Mouse (Mus musculus) hindbrain, postnatal 0 days (tissue): Measurements from ENCODE around the gene Gm7271. TPM values are rescaled to one million over a fixed set of nuclear protein-coding genes. Genes with fewer than 3 reads are reported as not detected.

ENCODE experiments used
- ATAC-seq: fragments of 200-750 bp; cut with Nextera tagmentation; 2 replicates; pipeline ENCODE4 v1.8.0; 2017; ENCODE audit warnings: mild to moderate bottlenecking, moderate TSS enrichment, moderate library complexity
- DNase-seq: peaks from one replicate; pipeline ENCODE4 v3.0.0-alpha.2; 2015; ENCODE audit warnings: low spot score
- H3K27ac ChIP-seq: fragments of 300-500 bp; sonication (generic); 2 replicates; pipeline ENCODE4 v1.5.1; 2014; ENCODE audit warnings: mild to moderate bottlenecking
- H3K27me3 ChIP-seq: fragments of 300-500 bp; sonication (generic); 2 replicates; pipeline ENCODE4 v1.6.1; 2014; ENCODE audit warnings: low read length, mixed read lengths; ENCODE audit not compliant: insufficient read depth
- H3K36me3 ChIP-seq: fragments of 300-500 bp; sonication (generic); 2 replicates; pipeline ENCODE4 v1.6.1; 2014; ENCODE audit warnings: low read length, mixed read lengths; ENCODE audit not compliant: insufficient read depth
- H3K4me1 ChIP-seq: fragments of 300-500 bp; sonication (generic); 2 replicates; pipeline ENCODE4 v1.6.1; 2014; ENCODE audit warnings: antibody characterized with exemption, low read length, mixed read lengths; ENCODE audit not compliant: insufficient read depth
- H3K4me2 ChIP-seq: fragments of 300-500 bp; sonication (generic); 2 replicates; pipeline ENCODE4 v1.6.1; 2014; ENCODE audit warnings: low read depth, mild to moderate bottlenecking, low read length, moderate library complexity, mixed read lengths
- H3K4me3 ChIP-seq: fragments of 300-500 bp; sonication (generic); 2 replicates; pipeline ENCODE4 v1.5.1; 2014; ENCODE audit warnings: low read length
- H3K9ac ChIP-seq: fragments of 300-500 bp; sonication (generic); replicated peaks from 2 replicates; pipeline ENCODE4 v1.6.1; 2014; ENCODE audit warnings: mild to moderate bottlenecking, low read length, moderate library complexity, mixed read lengths
- H3K9me3 ChIP-seq: fragments of 300-500 bp; sonication (generic); 2 replicates; pipeline ENCODE4 v1.6.1; 2016; ENCODE audit warnings: low read length, mixed read lengths
- CTCF ChIP-seq: IDR thresholded peaks from 2 replicates; pipeline ENCODE4 v1.5.1; 2016; ENCODE audit warnings: antibody characterized with exemption, control low read depth, low read depth
- WGBS: fragments of 180-500 bp; shearing (Covaris S2); extraction: QIAGEN DNeasy Blood & Tissue Kit; methylation state at CpG from one replicate; pipeline ENCODE4 v1.1.7; 2014; 5-methylcytosine and 5-hydroxymethylcytosine counted together
- polyA plus RNA-seq: library from polyadenylated mRNA; unstranded; fragments of >200 nt; fragmentation: Nextera tagmentation; extraction: Ambion mirVana; gene quantifications from 2 replicates; pipeline ENCODE4 v1.2.1, GENCODE M21; 2015
- total RNA-seq: library from RNA; depleted of rRNA; stranded (reverse); fragments of >200 nt; gene quantifications from 2 replicates; pipeline ENCODE4 v1.2.3, GENCODE M21; 2014; rRNA removed

Gene Gm7271
- total and polyA plus RNA-seq, 2 experiments from 2014 or later, result 0.89 TPM; not detected in 1

DNA sequence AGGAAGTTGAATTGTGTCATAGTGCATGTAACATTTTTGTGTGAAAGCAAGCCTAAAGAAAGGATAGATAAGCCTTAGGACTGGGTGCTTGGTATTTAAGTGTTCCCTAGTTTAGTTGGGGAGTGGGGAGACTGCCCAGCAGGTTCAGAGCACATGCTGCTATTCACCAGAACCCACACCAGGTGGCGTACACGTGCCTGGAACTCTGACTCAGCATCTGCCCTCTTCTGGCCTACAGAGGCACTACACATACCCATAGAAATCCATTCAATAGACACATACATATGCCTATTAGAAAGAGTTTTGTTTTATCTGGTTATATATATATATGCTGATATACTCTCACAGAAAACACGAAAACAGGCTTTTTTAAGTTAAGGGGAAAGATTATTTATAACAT lies 81.5 kb downstream of the Gm7271 start:
- Histone ChIP-seq H3K4me1 (no peaks in the 10 kb centered on the region), H3K9me3 (no peaks in the 10 kb centered on the region), H3K9ac (no peak overlapping the region), H3K36me3 (peaks cover 46% of the 10 kb centered on the region), H3K4me2 (no peak overlapping the region), H3K27me3 (no peaks in the 10 kb centered on the region), H3K4me3 (no peak overlapping the region), H3K27ac (no peak overlapping the region)
- WGBS, result 38% methylated on average over 3 of the region's 3 CpGs
- ATAC-seq, result peak; percentile 49; the same call in 1 of the 2 replicates
- peak; percentile 80 for DNase-seq
- peak; percentile 99 for TF ChIP-seq CTCF

Other genes with a start within 250 kb of the Gm7271 start
- gene Clock, start 179.2 kb upstream of the Gm7271 start, total RNA-seq, result 23.0 and 23.3 TPM in 2 replicates
- gene Clock, start 179.2 kb upstream of the Gm7271 start, polyA plus RNA-seq, result 11.2 and 11.4 TPM in 2 replicates
- gene Pdcl2, start 152.9 kb upstream of the Gm7271 start, total RNA-seq, result not detected in 2 replicates
- gene Pdcl2, start 152.9 kb upstream of the Gm7271 start, polyA plus RNA-seq, result not detected in 2 replicates
- 1.1 TPM in 1 of 2 replicates, not detected in the other for gene Nmu, start 120.3 kb upstream of the Gm7271 start, total RNA-seq
- gene Nmu, start 120.3 kb upstream of the Gm7271 start, polyA plus RNA-seq, result 2.3 and 2.7 TPM in 2 replicates
- 44.3 and 54.2 TPM in 2 replicates for gene Exoc1, start 45.3 kb downstream of the Gm7271 start, total RNA-seq
- gene Exoc1, start 45.3 kb downstream of the Gm7271 start, polyA plus RNA-seq, result 46.1 and 51.6 TPM in 2 replicates
- gene Cep135, start 104.7 kb downstream of the Gm7271 start, total RNA-seq, result 3.0 and 4.0 TPM in 2 replicates
- 2.6 and 3.3 TPM in 2 replicates for gene Cep135, start 104.7 kb downstream of the Gm7271 start, polyA plus RNA-seq
- gene C530008M17Rik, start 172.5 kb downstream of the Gm7271 start, total RNA-seq, result 55.3 and 66.4 TPM in 2 replicates
- gene C530008M17Rik, start 172.5 kb downstream of the Gm7271 start, polyA plus RNA-seq, result 52.5 and 56.4 TPM in 2 replicates